Mouse (Mus musculus) embryonic facial prominence, embryonic 10.5 days (tissue): ENCODE data around the gene Card6. TPM values are rescaled to one million over a fixed set of nuclear protein-coding genes. Genes with fewer than 3 reads are reported as not detected.
"Not testable (repeated sequence)": the region's sequence is repeated elsewhere in the genome, so short reads cannot be mapped to it uniquely, and the experiment has no call there.

Source experiments
- DNase-seq: peaks from one replicate; pipeline ENCODE4 v3.0.0-alpha.2; 2017; ENCODE audit warnings: low spot score
- H3K27ac ChIP-seq: fragments of 300-500 bp; sonication (generic); replicated peaks from 2 replicates; pipeline ENCODE4 v1.5.1; 2016; ENCODE audit warnings: mild to moderate bottlenecking
- H3K27me3 ChIP-seq: fragments of 300-500 bp; sonication (generic); replicated peaks from 2 replicates; pipeline ENCODE4 v1.6.1; 2016; ENCODE audit warnings: low read depth, mild to moderate bottlenecking; ENCODE audit not compliant: poor library complexity, severe bottlenecking
- H3K36me3 ChIP-seq: fragments of 300-500 bp; sonication (generic); replicated peaks from 2 replicates; pipeline ENCODE4 v1.6.1; 2016; ENCODE audit warnings: mild to moderate bottlenecking, moderate library complexity
- H3K4me1 ChIP-seq: fragments of 300-500 bp; sonication (generic); 2 replicates; pipeline ENCODE4 v1.6.1; 2016
- H3K4me3 ChIP-seq: fragments of 300-500 bp; sonication (generic); 2 replicates; pipeline ENCODE4 v1.5.1; 2016; ENCODE audit warnings: mild to moderate bottlenecking, moderate library complexity
- H3K9me3 ChIP-seq: fragments of 300-500 bp; sonication (generic); 2 replicates; pipeline ENCODE4 v1.6.1; 2016; ENCODE audit warnings: mild to moderate bottlenecking
- WGBS: fragments of 180-500 bp; shearing (Covaris S2); methylation state at CpG from one replicate; pipeline ENCODE4 v1.1.7; 2016; 5-methylcytosine and 5-hydroxymethylcytosine counted together
- polyA plus RNA-seq: library from polyadenylated mRNA; unstranded; fragments of >200 nt; fragmentation: Nextera tagmentation; extraction: Ambion mirVana; gene quantifications from 2 replicates; pipeline ENCODE4 v1.2.1, GENCODE M21; 2016

Gene Card6
- polyA plus RNA-seq, 1 experiment from 2014 or later, result 0.95 TPM

- H3K4me3 ChIP-seq, result no peak overlapping the region
- 69% methylated on average over 5 of the region's 5 CpGs for whole genome bisulfite sequencing
These were observed 33.7 kb upstream of the Card6 start for GRCm38 (mm10) chr15:5142047-5142446.

GRCm38 (mm10) chr15:5140357-5140756 is 32.0 kb upstream of the Card6 start:
- H3K4me3 ChIP-seq, result no peak overlapping the region
- no peaks in the 10 kb centered on the region for H3K27me3 ChIP-seq
- peaks cover 13% of the 10 kb centered on the region for H3K4me1 ChIP-seq
- no peaks in the 10 kb centered on the region for H3K9me3 ChIP-seq
- DNase-seq, result no peak
- no peaks in the 10 kb centered on the region for H3K36me3 ChIP-seq
- H3K27ac ChIP-seq, result no peak overlapping the region

More at GRCm38 (mm10) chr15:5142047-5142446, 33.7 kb upstream of the Card6 start:
- no peaks in the 10 kb centered on the region for H3K9me3 ChIP-seq
- peaks cover 4% of the 10 kb centered on the region; the same call in 1 of the 2 replicates for H3K36me3 ChIP-seq
- DNase-seq, result no peak
- peaks cover 16% of the 10 kb centered on the region for H3K4me1 ChIP-seq
- no peaks in the 10 kb centered on the region for H3K27me3 ChIP-seq
- no peak overlapping the region for H3K27ac ChIP-seq

- Histone ChIP-seq H3K27me3 (no peaks in the 10 kb centered on the region), H3K4me3 (no peak overlapping the region), H3K36me3 (no peaks in the 10 kb centered on the region), H3K4me1 (peaks cover 8% of the 10 kb centered on the region), H3K9me3 (no peaks in the 10 kb centered on the region), H3K27ac (no peak overlapping the region)
- WGBS, result 89% methylated on average over 7 of the region's 7 CpGs
- no peak for DNase-seq
These were observed 31.5 kb upstream of the Card6 start for GRCm38 (mm10) chr15:5139863-5140262.

GRCm38 (mm10) chr15:5139366-5139765 is 31.0 kb upstream of the Card6 start:
- Histone ChIP-seq H3K36me3 (no peaks in the 10 kb centered on the region), H3K4me1 (0 out of 2 replicates have a peak, but pooled peaks cover 4% of the 10 kb centered on the region), H3K9me3 (no peaks in the 10 kb centered on the region), H3K4me3 (no peak overlapping the region), H3K27me3 (no peaks in the 10 kb centered on the region), H3K27ac (no peak overlapping the region)
- no peak for DNase-seq
- 87% methylated on average over 2 of the region's 2 CpGs for WGBS

- 0 out of 2 replicates have a peak, but pooled peaks cover 4% of the 10 kb centered on the region for H3K4me1 ChIP-seq
- H3K27ac ChIP-seq, result no peak overlapping the region
- H3K9me3 ChIP-seq, result no peaks in the 10 kb centered on the region
- no peak for DNase-seq
- H3K27me3 ChIP-seq, result no peaks in the 10 kb centered on the region
- H3K36me3 ChIP-seq, result no peaks in the 10 kb centered on the region
- H3K4me3 ChIP-seq, result no peak overlapping the region
- 85% methylated on average over 9 of the region's 9 CpGs for WGBS
These were observed 29.9 kb upstream of the Card6 start for GRCm38 (mm10) chr15:5138021-5138856.

GRCm38 (mm10) chr15:5134945-5135483 is 26.7 kb upstream of the Card6 start:
- WGBS, result 82% methylated on average over 8 of the region's 8 CpGs
- H3K9me3 ChIP-seq, result no peaks in the 10 kb centered on the region
- H3K4me1 ChIP-seq, result 0 out of 2 replicates have a peak, but pooled peaks cover 2% of the 10 kb centered on the region
- H3K36me3 ChIP-seq, result no peaks in the 10 kb centered on the region
- H3K27me3 ChIP-seq, result no peaks in the 10 kb centered on the region
- no peak for DNase-seq
- H3K4me3 ChIP-seq, result no peak overlapping the region
- no peak overlapping the region for H3K27ac ChIP-seq

- Histone ChIP-seq H3K4me1 (0 out of 2 replicates have a peak, but pooled peaks cover 2% of the 10 kb centered on the region), H3K27me3 (no peaks in the 10 kb centered on the region), H3K9me3 (no peaks in the 10 kb centered on the region), H3K27ac (no peak overlapping the region), H3K36me3 (no peaks in the 10 kb centered on the region), H3K4me3 (no peak overlapping the region)
- WGBS, result 87% methylated on average over 3 of the region's 3 CpGs
- DNase-seq, result no peak
These were observed 25.8 kb upstream of the Card6 start for GRCm38 (mm10) chr15:5134179-5134578.

GRCm38 (mm10) chr15:5133301-5133700 is 25.0 kb upstream of the Card6 start:
- H3K4me3 ChIP-seq, result no peak overlapping the region

GRCm38 (mm10) chr15:5130887-5131668 is 22.7 kb upstream of the Card6 start:
- H3K27ac ChIP-seq, H3K36me3 ChIP-seq, H3K4me1 ChIP-seq, DNase-seq, H3K4me3 ChIP-seq, H3K27me3 ChIP-seq, H3K9me3 ChIP-seq: not testable (repeated sequence)
- WGBS, result 90% methylated on average over 14 of the region's 14 CpGs

More at GRCm38 (mm10) chr15:5133301-5133700, 25.0 kb upstream of the Card6 start:
- no peak for DNase-seq
- no peaks in the 10 kb centered on the region for H3K27me3 ChIP-seq
- H3K4me1 ChIP-seq, result 0 out of 2 replicates have a peak, but pooled peaks cover 2% of the 10 kb centered on the region
- no peaks in the 10 kb centered on the region for H3K36me3 ChIP-seq
- H3K27ac ChIP-seq, result no peak overlapping the region
- 61% methylated on average over 3 of the region's 3 CpGs for WGBS
- no peaks in the 10 kb centered on the region for H3K9me3 ChIP-seq

- WGBS, result 92% methylated on average over 12 of the region's 12 CpGs
- H3K4me1 ChIP-seq, result no peaks in the 10 kb centered on the region
- no peak for DNase-seq
These were observed 20.9 kb upstream of the Card6 start for GRCm38 (mm10) chr15:5129111-5129805.

GRCm38 (mm10) chr15:5128176-5128940 is 20.0 kb upstream of the Card6 start:
- H3K27ac ChIP-seq, result no peak overlapping the region
- 71% methylated on average over 5 of the region's 5 CpGs for WGBS
- H3K9me3 ChIP-seq, result no peaks in the 10 kb centered on the region
- no peaks in the 10 kb centered on the region for H3K4me1 ChIP-seq
- no peak for DNase-seq
- H3K27me3 ChIP-seq, result no peaks in the 10 kb centered on the region
- peaks cover 17% of the 10 kb centered on the region for H3K36me3 ChIP-seq
- no peak overlapping the region for H3K4me3 ChIP-seq

More at GRCm38 (mm10) chr15:5129111-5129805, 20.9 kb upstream of the Card6 start:
- Histone ChIP-seq H3K9me3 (no peaks in the 10 kb centered on the region), H3K4me3 (no peak overlapping the region), H3K27ac (no peak overlapping the region), H3K36me3 (peaks cover 12% of the 10 kb centered on the region), H3K27me3 (no peaks in the 10 kb centered on the region)
